Mouse (Mus musculus) G1E (cell line): ENCODE results near the gene Xpo4. TPM values are rescaled to one million over a fixed set of nuclear protein-coding genes. Genes with fewer than 3 reads are reported as not detected.

Experiments
- ATAC-seq: 2 replicates; pipeline ENCODE4 v1.8.0; 2016; ENCODE audit warnings: mild to moderate bottlenecking; ENCODE audit not compliant: insufficient number of reproducible peaks, poor library complexity, low FRiP score, severe bottlenecking; ENCODE audit errors: extremely low read depth
- DNase-seq: peaks from one replicate; pipeline ENCODE4 v3.0.0; 2012; ENCODE audit warnings: low spot score
- H3K27me3 ChIP-seq: 2 replicates; pipeline ENCODE4 v1.6.1; 2012; ENCODE audit warnings: mild to moderate bottlenecking, low read length, inconsistent platforms; ENCODE audit not compliant: insufficient read depth
- H3K36me3 ChIP-seq: replicated peaks from 2 replicates; pipeline ENCODE3; 2012; ENCODE audit warnings: mild to moderate bottlenecking, inconsistent platforms
- H3K4me1 ChIP-seq: 2 replicates; pipeline ENCODE4 v1.6.1; 2012; ENCODE audit warnings: low read depth, low read length, inconsistent platforms, mixed read lengths; ENCODE audit not compliant: insufficient read depth
- H3K4me3 ChIP-seq: 2 replicates; pipeline ENCODE4 v1.5.1; 2012; ENCODE audit warnings: low read depth, mild to moderate bottlenecking, inconsistent platforms, low read length, moderate library complexity, mixed read lengths
- H3K9me3 ChIP-seq: replicated peaks from 2 replicates; pipeline ENCODE4 v1.6.1; 2012; ENCODE audit warnings: inconsistent platforms
- CTCF ChIP-seq: IDR thresholded peaks from 2 replicates; pipeline ENCODE4 v1.5.1; 2012; ENCODE audit warnings: low read depth, low read length, inconsistent platforms, mixed read lengths
- GATA1 ChIP-seq: IDR thresholded peaks from 2 replicates; pipeline ENCODE4 v1.6.1; 2012; ENCODE audit warnings: borderline replicate concordance, low read length, inconsistent platforms, mixed read lengths
- GATA2 ChIP-seq: IDR thresholded peaks from 2 replicates; pipeline ENCODE4 v1.6.1; 2012; ENCODE audit warnings: low read depth, low read length, inconsistent platforms, borderline replicate concordance
- POLR2AphosphoS5 ChIP-seq: IDR thresholded peaks from 2 replicates; pipeline ENCODE4 v1.6.1; 2012; ENCODE audit warnings: low read depth, low read length, inconsistent platforms; ENCODE audit not compliant: insufficient replicate concordance
- TAL1 ChIP-seq: conservative IDR thresholded peaks from 2 replicates; pipeline ENCODE4 v1.6.1; 2012; ENCODE audit warnings: low read depth, low read length, inconsistent platforms, mixed read lengths
- polyA plus RNA-seq: library from polyadenylated mRNA; stranded (reverse); fragments of >175 nt; gene quantifications from 2 replicates; pipeline ENCODE4 v1.2.3, GENCODE M21; 2012
- total RNA-seq, 2 experiments: library from RNA; stranded (forward) in 1 of 2; stranded (reverse) in 1 of 2; fragments of 200-1000 nt in 1 of 2; fragments of >200 nt in 1 of 2; fragmentation: Nextera tagmentation in 1 of 2; gene quantifications; 2 replicates each; pipeline ENCODE4 v1.2.3; 2014 to 2017

The Xpo4 gene
- total and polyA plus RNA-seq, 3 experiments: 16.3 to 81.6 (median 45.0) TPM

GRCm38 (mm10) chr14:57527598-57527997 lies 137.6 kb downstream of the Xpo4 start:
- no peak for ATAC-seq
- DNase-seq: no peak
- TF ChIP-seq TAL1 (no peak), CTCF (no peak), GATA2 (no peak), POLR2AphosphoS5 (no peak), GATA1 (no peak)
- Histone ChIP-seq H3K36me3 (no peaks in the 10 kb centered on the region), H3K4me1 (peaks cover 31% of the 10 kb centered on the region), H3K4me3 (no peak overlapping the region), H3K9me3 (no peaks in the 10 kb centered on the region), H3K27me3 (peaks cover 79% of the 10 kb centered on the region)

Other genes with a start within 250 kb of the Xpo4 start
- 12.9 and 16.1 TPM in 2 replicates for gene Ift88, start 241.4 kb downstream of the Xpo4 start, total RNA-seq (2014; fragmentation: Nextera tagmentation)
- 13.6 and 15.1 TPM in 2 replicates for gene Ift88, start 241.4 kb downstream of the Xpo4 start, total RNA-seq (2017)
- gene Ift88, start 241.4 kb downstream of the Xpo4 start, polyA plus RNA-seq: 7.8 and 8.4 TPM in 2 replicates
- gene Il17d, start 140.7 kb downstream of the Xpo4 start, total RNA-seq (2014; fragmentation: Nextera tagmentation): not detected in 2 replicates
- not detected in 2 replicates for gene Il17d, start 140.7 kb downstream of the Xpo4 start, total RNA-seq (2017)
- gene Il17d, start 140.7 kb downstream of the Xpo4 start, polyA plus RNA-seq: 0.05 and 0.21 TPM in 2 replicates
- gene Eef1akmt1, start 93.8 kb downstream of the Xpo4 start, total RNA-seq (2014; fragmentation: Nextera tagmentation): 14.4 and 19.1 TPM in 2 replicates
- 36.4 and 39.7 TPM in 2 replicates for gene Eef1akmt1, start 93.8 kb downstream of the Xpo4 start, total RNA-seq (2017)
- gene Eef1akmt1, start 93.8 kb downstream of the Xpo4 start, polyA plus RNA-seq: 1.1 and 1.4 TPM in 2 replicates
- gene Gm49361, start 80.7 kb upstream of the Xpo4 start, total RNA-seq (2014; fragmentation: Nextera tagmentation): not detected in 2 replicates
- not detected in 2 replicates for gene Gm49361, start 80.7 kb upstream of the Xpo4 start, total RNA-seq (2017)
- not detected in 2 replicates for gene Gm49361, start 80.7 kb upstream of the Xpo4 start, polyA plus RNA-seq
- gene Lats2, start 93.0 kb upstream of the Xpo4 start, total RNA-seq (2014; fragmentation: Nextera tagmentation): 6.5 and 22.7 TPM in 2 replicates
- gene Lats2, start 93.0 kb upstream of the Xpo4 start, total RNA-seq (2017): 5.8 and 5.9 TPM in 2 replicates
- 3.5 and 4.2 TPM in 2 replicates for gene Lats2, start 93.0 kb upstream of the Xpo4 start, polyA plus RNA-seq
- gene Sap18, start 132.8 kb upstream of the Xpo4 start, total RNA-seq (2014; fragmentation: Nextera tagmentation): 128 and 244 TPM in 2 replicates
- 50.1 and 63.3 TPM in 2 replicates for gene Sap18, start 132.8 kb upstream of the Xpo4 start, total RNA-seq (2017)
- gene Sap18, start 132.8 kb upstream of the Xpo4 start, polyA plus RNA-seq: 373 and 415 TPM in 2 replicates
- gene Ska3, start 160.8 kb upstream of the Xpo4 start, total RNA-seq (2014; fragmentation: Nextera tagmentation): 49.3 and 50.3 TPM in 2 replicates
- gene Ska3, start 160.8 kb upstream of the Xpo4 start, total RNA-seq (2017): 38.5 and 47.4 TPM in 2 replicates
- 5.3 and 6.9 TPM in 2 replicates for gene Ska3, start 160.8 kb upstream of the Xpo4 start, polyA plus RNA-seq
- 91.3 and 125 TPM in 2 replicates for gene Mrpl57, start 160.8 kb upstream of the Xpo4 start, total RNA-seq (2014; fragmentation: Nextera tagmentation)
- gene Mrpl57, start 160.8 kb upstream of the Xpo4 start, total RNA-seq (2017): 87.8 and 125 TPM in 2 replicates
- 282 and 363 TPM in 2 replicates for gene Mrpl57, start 160.8 kb upstream of the Xpo4 start, polyA plus RNA-seq
- gene Zdhhc20, start 224.8 kb upstream of the Xpo4 start, total RNA-seq (2014; fragmentation: Nextera tagmentation): 20.5 and 21.2 TPM in 2 replicates
- gene Zdhhc20, start 224.8 kb upstream of the Xpo4 start, total RNA-seq (2017): 13.3 and 19.7 TPM in 2 replicates
- 0.46 and 1.0 TPM in 2 replicates for gene Zdhhc20, start 224.8 kb upstream of the Xpo4 start, polyA plus RNA-seq